Mouse (Mus musculus): ENCODE results near the gene Vpreb3.
"Not testable (repeated sequence)": the region's sequence is repeated elsewhere in the genome, so short reads cannot be mapped to it uniquely, and the experiment has no call there.

The Vpreb3 gene

GRCm38 (mm10) chr10:75975216-75975615, 32.4 kb downstream of the Vpreb3 start:
- DNase-seq (ENCODE audit: low spot score) = no peak

- DNase-seq (ENCODE audit: low spot score) = no peak
These were observed 35.4 kb downstream of the Vpreb3 start for GRCm38 (mm10) chr10:75978119-75978834.

DNA sequence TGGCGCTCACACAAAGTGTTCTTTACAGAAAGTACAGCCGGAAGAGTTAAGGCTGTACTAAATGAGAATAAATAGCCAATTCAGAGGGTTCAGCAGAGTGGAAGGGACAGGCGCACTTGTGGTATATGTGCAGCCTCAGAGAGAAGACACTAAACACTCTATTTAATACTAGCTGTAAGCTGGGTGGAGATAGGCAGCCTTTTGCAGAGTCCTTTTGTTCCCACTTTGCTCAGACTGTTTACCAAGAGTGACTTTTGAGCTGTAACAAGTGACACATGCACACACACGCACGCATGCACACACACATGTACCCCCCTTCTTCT, 35.9 kb downstream of the Vpreb3 start:
- DNase-seq (ENCODE audit: low spot score) = no peak

DNA sequence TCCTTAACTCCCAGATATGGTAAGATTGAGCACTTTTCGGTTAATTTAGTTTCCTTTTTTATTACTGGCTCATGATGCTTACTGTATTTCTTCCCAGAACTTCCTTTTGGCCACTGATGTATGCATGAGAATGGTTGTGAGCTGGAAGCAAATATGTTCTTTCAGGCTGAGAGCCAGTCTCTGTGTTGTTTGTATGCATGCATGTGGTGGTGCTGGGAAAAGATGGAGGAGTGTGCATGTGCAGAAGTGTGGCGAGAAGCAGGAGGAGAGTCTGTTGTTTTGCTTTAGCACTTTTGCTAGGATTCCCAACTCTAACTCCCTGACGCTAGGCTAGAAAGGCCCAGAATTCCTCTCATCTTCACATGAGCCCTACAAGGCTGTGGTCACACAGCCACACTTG, 36.6 kb downstream of the Vpreb3 start:
- no peak for DNase-seq (ENCODE audit: low spot score)

- no peak for DNase-seq (ENCODE audit: low spot score)
These were observed 47.7 kb downstream of the Vpreb3 start for GRCm38 (mm10) chr10:75990430-75991042.

DNA sequence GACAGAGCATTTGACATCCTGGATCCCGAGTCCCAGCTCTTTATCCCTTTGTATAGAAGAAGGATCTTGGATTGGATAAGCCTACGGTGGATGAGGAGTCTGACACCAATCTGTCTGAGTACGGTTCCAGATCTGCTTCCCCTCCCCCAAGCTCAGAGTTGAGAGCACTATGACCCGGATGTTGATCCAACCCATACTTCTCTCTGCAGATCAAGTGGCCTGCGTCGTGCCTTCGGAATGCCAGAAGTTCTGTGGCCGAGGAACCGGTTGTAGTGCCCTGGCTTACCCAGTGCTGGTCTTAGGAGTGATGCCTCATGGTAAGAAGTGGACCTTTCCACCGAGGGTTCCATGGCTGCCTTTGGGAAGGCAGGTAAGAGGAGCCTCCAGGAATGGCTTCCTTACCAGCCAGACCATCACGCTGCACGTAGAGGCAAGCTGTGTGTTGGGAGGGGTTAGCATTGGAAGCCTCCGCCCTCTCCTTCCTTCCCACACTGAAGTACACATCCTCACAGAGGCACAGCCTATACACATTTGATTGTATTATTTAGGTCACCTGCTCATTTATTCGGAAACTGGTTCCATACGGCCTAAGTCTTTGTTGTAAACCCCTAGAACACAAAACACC, 50.9 kb downstream of the Vpreb3 start:
- no peak for DNase-seq (ENCODE audit: low spot score)

DNA sequence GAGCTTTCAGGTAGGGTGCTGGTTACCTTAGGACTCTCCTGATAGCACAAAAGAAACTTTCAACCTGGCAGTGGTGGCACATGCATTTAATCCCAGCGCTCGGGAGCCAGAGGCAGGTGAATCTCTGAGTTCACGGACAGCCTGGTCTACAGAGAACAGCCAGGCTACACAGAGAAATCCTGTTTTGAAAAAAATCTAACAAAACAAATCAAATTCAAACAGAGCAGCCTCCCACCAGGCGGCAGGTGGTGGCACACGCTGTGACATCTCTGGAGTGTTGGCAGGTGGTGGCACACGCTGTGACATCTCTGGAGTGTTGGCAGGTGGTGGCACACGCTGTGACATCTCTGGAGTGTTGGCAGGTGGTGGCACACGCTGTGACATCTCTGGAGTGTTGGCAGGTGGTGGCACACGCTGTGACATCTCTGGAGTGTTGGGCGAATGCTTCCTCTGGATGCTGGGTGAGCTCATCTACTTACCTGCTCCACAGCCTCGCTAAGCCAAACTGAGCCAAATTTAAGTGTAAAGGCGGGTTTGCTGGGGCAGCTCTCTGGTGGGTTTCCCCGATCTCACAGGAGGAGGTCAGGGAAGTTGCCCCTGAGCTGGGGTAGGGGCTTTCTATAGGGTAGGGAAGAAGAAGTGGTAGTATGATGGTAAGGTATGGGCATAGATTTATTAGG, 51.8 kb downstream of the Vpreb3 start:
- not testable (repeated sequence) for DNase-seq (ENCODE audit: low spot score)

DNA sequence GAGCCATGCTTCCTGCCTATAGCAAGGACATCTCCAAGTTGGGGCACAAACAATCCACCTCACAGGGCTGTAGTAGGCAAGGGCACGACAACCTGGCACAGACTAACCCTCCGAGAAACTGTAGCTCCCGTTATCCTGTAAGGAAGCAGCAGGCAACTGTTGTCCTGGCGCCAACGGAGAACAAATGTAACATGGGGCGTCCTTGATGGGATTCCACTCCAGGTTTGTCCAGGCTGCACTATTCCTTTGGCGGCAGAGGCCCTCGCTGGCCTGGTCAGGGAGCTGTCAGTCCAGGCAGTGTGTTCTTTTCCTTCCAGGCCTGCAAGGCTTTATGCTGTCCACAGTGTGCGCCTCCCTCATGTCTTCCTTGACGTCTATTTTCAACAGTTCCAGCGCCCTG, 52.6 kb downstream of the Vpreb3 start:
- no peak for DNase-seq (ENCODE audit: low spot score)

DNA sequence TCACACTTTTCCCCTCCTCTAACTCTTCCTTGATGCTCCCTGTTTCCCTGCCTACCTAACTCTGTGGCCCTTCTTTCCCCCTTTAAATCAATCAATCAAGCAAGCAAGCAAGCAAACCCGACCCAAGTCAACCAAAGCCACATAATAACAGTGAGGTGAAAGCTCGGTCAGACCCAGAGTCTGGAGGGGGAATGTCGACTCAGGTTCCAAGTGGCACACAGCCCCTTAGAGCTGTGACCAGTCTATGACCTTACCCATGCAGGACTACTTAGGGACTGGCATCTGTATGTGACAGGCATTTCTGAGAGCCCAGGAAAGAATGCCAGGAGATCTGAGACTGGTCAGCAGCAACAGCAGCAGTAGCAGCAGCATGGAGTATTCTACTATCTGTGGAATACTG, 53.5 kb downstream of the Vpreb3 start:
- no peak for DNase-seq (ENCODE audit: low spot score)
